Mouse (Mus musculus): ENCODE data around the gene Htra1. TPM values are rescaled to one million over a fixed set of nuclear protein-coding genes. Genes with fewer than 3 reads are reported as not detected.

Gene Htra1
- polyA plus RNA-seq, 1 experiment = 6.7 TPM

DNA sequence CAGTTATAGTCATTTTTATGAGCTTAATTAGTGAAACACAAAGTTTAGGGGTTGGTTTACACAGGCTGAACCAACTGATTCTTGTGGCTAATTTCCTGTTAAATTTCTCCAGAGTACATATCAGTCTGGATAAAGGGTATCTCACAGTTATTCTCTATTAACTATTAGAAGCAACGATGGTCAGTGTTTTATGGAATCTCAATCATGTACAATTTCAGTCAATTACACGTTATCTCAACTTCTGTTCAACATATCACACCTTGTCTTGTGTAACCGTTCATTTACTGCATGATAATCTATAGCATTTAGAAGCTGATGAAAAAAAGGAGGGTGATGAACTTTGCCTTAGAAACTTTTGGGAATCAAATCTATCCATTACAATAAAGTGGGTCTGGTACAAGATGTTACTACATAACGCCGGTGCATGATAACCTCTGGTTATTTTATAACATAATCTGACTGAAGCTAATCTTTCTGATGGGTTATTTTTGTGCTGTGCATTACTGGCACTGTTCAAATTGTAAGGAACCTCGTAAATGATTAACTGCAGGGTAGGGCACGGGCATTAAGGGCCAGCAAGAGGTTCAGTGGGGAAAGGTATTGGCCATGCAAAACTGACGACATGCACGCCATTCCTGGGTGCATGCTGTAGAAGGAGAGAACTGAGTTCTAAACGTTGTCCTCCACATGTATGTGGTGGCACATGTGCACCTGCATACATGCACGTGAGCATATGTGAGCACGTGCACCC lies 66.2 kb downstream of the Htra1 start:
- Histone ChIP-seq H3K36me3 (ENCODE audit: control insufficient read depth, insufficient read depth, low read length) (no peaks in the 10 kb centered on the region), H3K27me3 (ENCODE audit: control insufficient read depth, insufficient read depth, low read length) (no peaks in the 10 kb centered on the region), H3K4me1 (ENCODE audit: control insufficient read depth, insufficient read depth, low read length) (no peaks in the 10 kb centered on the region), H3K4me3 (ENCODE audit: control insufficient read depth, low read depth, low read length) (no peak overlapping the region), H3K27ac (ENCODE audit: control insufficient read depth, insufficient read depth, low read depth, low read length) (no peak overlapping the region)
- TF ChIP-seq POLR2A (IDR thresholded peaks at IDR 0.05; ENCODE audit: control insufficient read depth, low read depth, low read length) (no peak), CTCF (IDR thresholded peaks at IDR 0.05; ENCODE audit: control insufficient read depth, insufficient read depth, insufficient replicate concordance, low read depth, low read length) (no peak)

DNA sequence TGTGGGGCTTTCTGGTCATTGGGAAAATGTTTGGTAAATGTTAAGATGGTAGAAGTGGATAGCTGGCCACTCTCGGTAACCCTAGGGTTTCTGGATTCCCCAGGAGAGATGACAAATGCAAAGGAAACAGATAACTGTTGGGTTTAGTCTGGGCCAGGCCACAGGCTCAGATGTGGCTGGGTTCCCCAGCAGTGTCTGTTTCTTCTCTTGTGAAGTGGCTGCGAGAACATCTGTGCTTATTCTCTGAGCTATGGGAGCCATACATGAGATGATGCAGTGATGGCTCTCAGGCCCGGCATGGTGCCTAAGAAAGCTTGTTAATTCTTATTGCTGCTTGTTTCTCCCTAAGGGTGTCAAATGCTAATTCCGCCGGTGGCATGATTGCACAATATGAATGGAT lies 68.2 kb downstream of the Htra1 start:
- TF ChIP-seq CTCF (IDR thresholded peaks at IDR 0.05; ENCODE audit: control insufficient read depth, insufficient read depth, insufficient replicate concordance, low read depth, low read length) (no peak), POLR2A (IDR thresholded peaks at IDR 0.05; ENCODE audit: control insufficient read depth, low read depth, low read length) (no peak)
- Histone ChIP-seq H3K4me3 (ENCODE audit: control insufficient read depth, low read depth, low read length) (no peak overlapping the region), H3K36me3 (ENCODE audit: control insufficient read depth, insufficient read depth, low read length) (no peaks in the 10 kb centered on the region), H3K4me1 (ENCODE audit: control insufficient read depth, insufficient read depth, low read length) (no peaks in the 10 kb centered on the region), H3K27ac (ENCODE audit: control insufficient read depth, insufficient read depth, low read depth, low read length) (no peak overlapping the region), H3K27me3 (ENCODE audit: control insufficient read depth, insufficient read depth, low read length) (no peaks in the 10 kb centered on the region)

DNA sequence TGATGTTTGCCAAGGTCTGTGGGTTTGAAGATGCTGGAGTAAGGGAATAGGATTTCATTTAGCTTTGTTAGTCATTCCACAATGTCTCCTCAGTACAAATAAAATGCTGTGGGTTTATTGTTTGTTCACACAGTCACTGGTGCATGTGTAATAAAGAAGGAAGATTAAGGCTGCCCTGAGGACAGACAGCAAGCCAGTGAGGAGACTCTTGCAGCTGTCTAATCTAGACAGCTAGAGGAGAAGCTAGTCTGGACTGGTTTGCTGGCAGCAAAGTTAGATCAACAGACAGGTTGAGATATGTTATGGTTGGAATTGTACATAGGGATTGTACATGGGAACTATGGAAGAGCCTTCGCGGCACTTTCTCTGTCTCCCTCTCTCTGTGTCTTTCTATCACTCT lies 71.3 kb downstream of the Htra1 start:
- TF ChIP-seq POLR2A (IDR thresholded peaks at IDR 0.05; ENCODE audit: control insufficient read depth, low read depth, low read length) (no peak), CTCF (IDR thresholded peaks at IDR 0.05; ENCODE audit: control insufficient read depth, insufficient read depth, insufficient replicate concordance, low read depth, low read length) (no peak)
- Histone ChIP-seq H3K4me1 (ENCODE audit: control insufficient read depth, insufficient read depth, low read length) (no peaks in the 10 kb centered on the region), H3K27ac (ENCODE audit: control insufficient read depth, insufficient read depth, low read depth, low read length) (no peak overlapping the region), H3K4me3 (ENCODE audit: control insufficient read depth, low read depth, low read length) (no peak overlapping the region), H3K36me3 (ENCODE audit: control insufficient read depth, insufficient read depth, low read length) (no peaks in the 10 kb centered on the region), H3K27me3 (ENCODE audit: control insufficient read depth, insufficient read depth, low read length) (no peaks in the 10 kb centered on the region)

DNA sequence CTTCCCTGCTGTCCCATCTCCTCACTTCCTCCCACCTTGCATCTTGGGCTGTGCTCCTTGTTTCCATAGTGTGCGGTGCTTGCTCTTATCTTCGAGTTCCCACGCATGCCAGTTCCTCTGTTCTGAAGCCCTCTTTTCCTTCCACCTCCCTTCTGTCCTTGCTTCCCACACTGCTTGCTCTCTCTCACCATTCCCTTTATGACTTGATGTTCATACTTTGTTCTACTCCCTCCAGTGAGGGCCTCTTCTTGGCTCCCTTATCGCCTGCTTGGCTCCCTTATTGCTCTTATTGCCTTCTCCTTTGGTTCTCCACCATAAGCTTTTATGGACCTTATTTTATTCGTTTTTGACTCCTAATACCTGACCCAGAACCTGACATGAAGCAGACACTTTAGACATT lies 73.3 kb downstream of the Htra1 start:
- Histone ChIP-seq H3K27me3 (ENCODE audit: control insufficient read depth, insufficient read depth, low read length) (no peaks in the 10 kb centered on the region), H3K4me1 (ENCODE audit: control insufficient read depth, insufficient read depth, low read length) (no peaks in the 10 kb centered on the region), H3K27ac (ENCODE audit: control insufficient read depth, insufficient read depth, low read depth, low read length) (no peak overlapping the region), H3K36me3 (ENCODE audit: control insufficient read depth, insufficient read depth, low read length) (no peaks in the 10 kb centered on the region), H3K4me3 (ENCODE audit: control insufficient read depth, low read depth, low read length) (no peak overlapping the region)
- TF ChIP-seq POLR2A (IDR thresholded peaks at IDR 0.05; ENCODE audit: control insufficient read depth, low read depth, low read length) (no peak), CTCF (IDR thresholded peaks at IDR 0.05; ENCODE audit: control insufficient read depth, insufficient read depth, insufficient replicate concordance, low read depth, low read length) (no peak)

DNA sequence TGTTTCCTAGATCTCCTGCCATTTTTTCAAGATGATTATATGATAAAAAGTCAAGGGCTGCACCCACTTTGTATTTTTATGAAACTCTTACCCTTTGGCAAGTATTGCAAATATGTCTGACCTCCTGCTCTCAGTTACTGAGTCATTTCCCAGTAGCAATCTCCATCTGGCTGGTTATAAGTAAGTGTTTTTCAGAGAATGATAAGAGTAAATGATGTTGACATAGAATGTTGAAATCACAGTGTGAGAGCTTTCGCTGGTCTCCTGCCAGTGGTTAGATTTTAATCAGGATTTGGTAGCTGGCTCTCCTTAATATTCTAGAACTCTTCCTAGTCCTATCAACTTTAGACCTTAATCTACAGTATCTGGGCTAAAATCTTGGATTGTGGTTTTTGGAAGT lies 76.0 kb downstream of the Htra1 start:
- TF ChIP-seq CTCF (IDR thresholded peaks at IDR 0.05; ENCODE audit: control insufficient read depth, insufficient read depth, insufficient replicate concordance, low read depth, low read length) = no peak
- TF ChIP-seq POLR2A (IDR thresholded peaks at IDR 0.05; ENCODE audit: control insufficient read depth, low read depth, low read length) = no peak
- Histone ChIP-seq H3K27me3 (ENCODE audit: control insufficient read depth, insufficient read depth, low read length) (no peaks in the 10 kb centered on the region), H3K4me1 (ENCODE audit: control insufficient read depth, insufficient read depth, low read length) (no peaks in the 10 kb centered on the region), H3K36me3 (ENCODE audit: control insufficient read depth, insufficient read depth, low read length) (no peaks in the 10 kb centered on the region), H3K4me3 (ENCODE audit: control insufficient read depth, low read depth, low read length) (no peak overlapping the region), H3K27ac (ENCODE audit: control insufficient read depth, insufficient read depth, low read depth, low read length) (no peak overlapping the region)

DNA sequence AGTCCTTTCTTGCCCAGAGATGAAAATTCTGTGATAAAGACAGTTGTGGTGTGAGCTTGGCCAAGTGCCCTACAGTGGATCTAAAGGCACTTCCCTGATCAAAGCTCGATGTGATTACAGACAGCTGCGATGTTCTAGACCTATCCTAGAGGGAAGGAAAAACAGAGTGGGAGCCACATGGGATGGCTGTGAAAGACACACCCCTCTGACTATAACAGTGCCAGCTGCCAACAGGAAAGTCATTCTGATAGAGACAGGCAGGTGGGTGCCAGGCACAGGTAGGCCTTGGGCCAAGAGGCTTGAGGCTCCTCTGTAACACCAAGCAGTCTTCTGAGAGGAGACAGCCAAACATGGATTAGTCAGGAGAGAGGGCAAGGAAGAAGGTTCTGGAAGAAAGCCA lies 83.3 kb downstream of the Htra1 start:
- Histone ChIP-seq H3K4me1 (ENCODE audit: control insufficient read depth, insufficient read depth, low read length) (no peaks in the 10 kb centered on the region), H3K27me3 (ENCODE audit: control insufficient read depth, insufficient read depth, low read length) (no peaks in the 10 kb centered on the region), H3K36me3 (ENCODE audit: control insufficient read depth, insufficient read depth, low read length) (no peaks in the 10 kb centered on the region), H3K4me3 (ENCODE audit: control insufficient read depth, low read depth, low read length) (no peak overlapping the region), H3K27ac (ENCODE audit: control insufficient read depth, insufficient read depth, low read depth, low read length) (no peak overlapping the region)
- TF ChIP-seq CTCF (IDR thresholded peaks at IDR 0.05; ENCODE audit: control insufficient read depth, insufficient read depth, insufficient replicate concordance, low read depth, low read length) (no peak), POLR2A (IDR thresholded peaks at IDR 0.05; ENCODE audit: control insufficient read depth, low read depth, low read length) (no peak)

DNA sequence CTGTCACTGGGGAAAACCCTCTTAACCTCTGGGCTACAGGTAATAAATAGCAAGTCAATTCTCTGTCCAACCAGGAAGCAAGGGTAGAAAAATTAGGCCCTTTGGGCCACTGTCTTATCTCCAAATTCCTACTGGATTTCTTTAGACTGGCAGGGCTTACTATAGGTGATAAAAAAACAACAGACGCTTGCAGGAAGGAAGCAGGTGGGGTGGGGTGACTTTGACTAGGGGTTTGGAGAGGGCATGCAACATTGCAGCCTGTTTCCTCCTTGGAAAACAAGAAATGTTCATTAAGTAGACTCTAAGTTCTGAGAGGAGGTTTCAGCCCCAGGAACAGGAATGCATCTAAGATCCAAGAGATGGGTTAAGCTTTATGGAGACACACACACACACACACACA lies 88.9 kb downstream of the Htra1 start:
- H3K27ac ChIP-seq (ENCODE audit: control insufficient read depth, insufficient read depth, low read depth, low read length) = no peak overlapping the region
- no peak for TF ChIP-seq CTCF (IDR thresholded peaks at IDR 0.05; ENCODE audit: control insufficient read depth, insufficient read depth, insufficient replicate concordance, low read depth, low read length)

More for the DNA sequence above, 88.9 kb downstream of the Htra1 start:
- Histone ChIP-seq H3K27me3 (ENCODE audit: control insufficient read depth, insufficient read depth, low read length) (no peaks in the 10 kb centered on the region), H3K4me1 (ENCODE audit: control insufficient read depth, insufficient read depth, low read length) (peaks cover 3% of the 10 kb centered on the region; the same call in 1 of the 2 replicates), H3K4me3 (ENCODE audit: control insufficient read depth, low read depth, low read length) (no peak overlapping the region), H3K36me3 (ENCODE audit: control insufficient read depth, insufficient read depth, low read length) (no peaks in the 10 kb centered on the region)
